Mouse (Mus musculus): ENCODE results near the gene Nudt1. TPM values are rescaled to one million over a fixed set of nuclear protein-coding genes. Genes with fewer than 3 reads are reported as not detected.
"Not testable (repeated sequence)": the region's sequence is repeated elsewhere in the genome, so short reads cannot be mapped to it uniquely, and the experiment has no call there.

Nudt1 gene
- polyA plus RNA-seq, 1 experiment: 25.0 TPM

DNA sequence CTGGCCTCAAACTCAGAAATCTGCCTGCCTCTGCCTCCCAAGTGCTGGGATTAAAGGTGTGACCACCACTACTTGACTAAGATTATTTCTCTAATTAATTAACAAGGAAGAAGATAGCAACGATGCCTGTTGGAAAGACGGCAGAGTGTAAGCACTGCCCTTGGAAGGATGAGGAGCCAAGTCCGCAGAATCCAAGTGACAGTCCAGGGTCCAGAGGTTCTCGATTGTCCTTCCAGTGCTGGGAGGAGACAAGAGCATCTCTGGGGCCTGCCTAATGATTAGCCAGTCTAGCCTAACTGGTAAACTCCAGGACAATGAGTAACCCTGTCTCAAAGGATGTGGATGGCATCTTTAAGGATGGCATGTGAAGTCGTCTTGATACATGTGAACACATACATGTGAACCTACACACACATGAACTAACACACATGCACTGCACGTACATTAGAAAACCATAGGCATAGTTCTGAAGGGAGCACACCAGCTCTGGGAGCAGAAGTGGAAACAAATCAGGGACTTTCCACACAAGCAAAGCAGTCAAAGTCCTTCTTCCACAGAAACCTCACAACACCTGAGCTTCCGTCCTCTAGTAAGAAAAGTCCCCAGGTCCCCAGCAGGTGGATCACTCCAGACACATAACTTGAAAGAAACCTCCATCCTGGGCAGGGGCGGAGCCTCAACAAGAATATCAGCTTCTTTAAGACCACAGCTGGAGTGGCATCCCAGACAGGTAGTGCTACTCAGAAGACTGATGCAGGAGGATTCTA, 29.5 kb downstream of the Nudt1 start:
- Histone ChIP-seq H3K27ac (ENCODE audit: control insufficient read depth, insufficient read depth, low read length) (no peak overlapping the region), H3K4me1 (replicated peaks; ENCODE audit: control insufficient read depth, insufficient read depth, low read length) (peaks cover 13% of the 10 kb centered on the region), H3K36me3 (ENCODE audit: control insufficient read depth, insufficient read depth, low read length) (no peaks in the 10 kb centered on the region), H3K27me3 (ENCODE audit: control insufficient read depth, insufficient read depth, low read length) (no peaks in the 10 kb centered on the region), H3K4me3 (ENCODE audit: control insufficient read depth, insufficient read depth, low read length) (no peak overlapping the region)
- TF ChIP-seq CTCF (IDR thresholded peaks at IDR 0.05; ENCODE audit: borderline replicate concordance, control insufficient read depth, extremely low read depth, insufficient read depth, low read length, poor library complexity) (no peak), POLR2A (IDR thresholded peaks at IDR 0.05; ENCODE audit: control insufficient read depth, extremely low read depth, insufficient read depth, low read length, poor library complexity) (no peak)
- WGBS: 92% methylated on average over 8 of the region's 8 CpGs
- DNase-seq: no peak

DNA sequence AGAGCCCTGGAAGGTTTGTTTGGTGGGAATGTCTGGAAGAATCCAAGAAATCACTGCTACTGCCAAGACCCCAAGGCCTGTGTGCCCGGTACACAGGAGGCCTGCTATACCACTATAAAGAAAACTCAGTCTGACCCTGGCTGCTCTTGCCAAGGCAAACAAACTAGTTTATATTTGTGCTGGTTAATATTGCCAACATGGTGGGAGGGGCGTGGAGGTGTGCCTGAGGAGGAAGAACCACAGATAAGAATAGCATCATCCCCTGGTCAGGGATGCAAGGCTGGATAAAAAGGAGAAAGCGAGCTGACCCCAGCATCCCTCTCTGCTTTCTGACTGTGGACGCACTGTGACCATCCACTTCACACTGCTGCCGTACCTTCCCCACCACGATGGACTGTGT, 30.9 kb downstream of the Nudt1 start:
- no peaks in the 10 kb centered on the region for H3K36me3 ChIP-seq (ENCODE audit: control insufficient read depth, insufficient read depth, low read length)

DNA sequence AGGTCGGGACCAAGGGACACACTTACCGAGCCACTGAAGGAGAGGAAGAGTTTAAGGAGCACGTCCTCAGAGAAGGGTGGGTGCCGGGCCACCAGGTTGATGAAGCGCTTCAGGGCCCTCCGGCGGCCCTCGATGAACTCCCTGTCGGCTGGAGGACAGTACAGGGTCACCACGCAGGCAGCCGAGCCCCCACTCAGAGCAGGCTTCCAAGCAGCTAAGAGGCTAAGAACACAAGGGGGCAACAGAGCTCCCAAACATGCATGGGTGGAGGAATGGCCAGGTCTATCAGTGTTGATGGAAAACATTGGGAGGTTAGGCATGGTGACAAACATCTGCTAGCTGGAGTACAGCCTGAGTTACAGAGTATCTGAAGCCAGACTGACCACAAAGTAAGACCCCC, 34.5 kb downstream of the Nudt1 start:
- no peaks in the 10 kb centered on the region for H3K27me3 ChIP-seq (ENCODE audit: control insufficient read depth, insufficient read depth, low read length)
- 96% methylated on average over 11 of the region's 11 CpGs for WGBS
- no peak for TF ChIP-seq CTCF (IDR thresholded peaks at IDR 0.05; ENCODE audit: borderline replicate concordance, control insufficient read depth, extremely low read depth, insufficient read depth, low read length, poor library complexity)
- no peaks in the 10 kb centered on the region for H3K36me3 ChIP-seq (ENCODE audit: control insufficient read depth, insufficient read depth, low read length)
- peaks cover 4% of the 10 kb centered on the region; the same call in 1 of the 2 replicates for H3K4me1 ChIP-seq (replicated peaks; ENCODE audit: control insufficient read depth, insufficient read depth, low read length)
- no peak for DNase-seq
- no peak overlapping the region for H3K27ac ChIP-seq (ENCODE audit: control insufficient read depth, insufficient read depth, low read length)
- H3K4me3 ChIP-seq (ENCODE audit: control insufficient read depth, insufficient read depth, low read length): no peak overlapping the region

More for the DNA sequence above, 30.9 kb downstream of the Nudt1 start:
- WGBS: 96% methylated on average over 6 of the region's 6 CpGs
- no peak overlapping the region for H3K27ac ChIP-seq (ENCODE audit: control insufficient read depth, insufficient read depth, low read length)
- TF ChIP-seq CTCF (IDR thresholded peaks at IDR 0.05; ENCODE audit: borderline replicate concordance, control insufficient read depth, extremely low read depth, insufficient read depth, low read length, poor library complexity) (no peak), POLR2A (IDR thresholded peaks at IDR 0.05; ENCODE audit: control insufficient read depth, extremely low read depth, insufficient read depth, low read length, poor library complexity) (no peak)
- H3K4me3 ChIP-seq (ENCODE audit: control insufficient read depth, insufficient read depth, low read length): no peak overlapping the region
- H3K27me3 ChIP-seq (ENCODE audit: control insufficient read depth, insufficient read depth, low read length): no peaks in the 10 kb centered on the region
- H3K4me1 ChIP-seq (replicated peaks; ENCODE audit: control insufficient read depth, insufficient read depth, low read length): peaks cover 13% of the 10 kb centered on the region
- DNase-seq: no peak

DNA sequence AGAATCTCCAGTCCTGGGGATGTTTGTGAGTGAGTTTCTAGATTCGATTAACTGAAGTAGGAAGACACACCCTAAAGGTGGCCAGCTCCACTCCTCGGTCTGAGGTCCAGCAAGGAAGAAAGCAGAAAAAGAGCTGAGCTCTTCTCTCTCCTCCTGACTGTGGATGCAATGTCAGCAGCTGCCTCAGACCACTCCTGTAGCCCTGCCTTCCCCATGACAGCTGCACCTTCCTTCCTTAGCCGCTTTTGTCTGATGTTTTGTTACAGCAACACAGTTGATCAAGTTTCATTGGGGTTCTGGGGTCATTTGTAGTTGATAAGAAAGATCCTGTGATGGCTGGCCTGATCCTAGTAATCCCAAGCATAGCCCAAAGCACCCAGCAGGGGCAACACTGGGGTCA, 36.0 kb downstream of the Nudt1 start:
- TF ChIP-seq CTCF (IDR thresholded peaks at IDR 0.05; ENCODE audit: borderline replicate concordance, control insufficient read depth, extremely low read depth, insufficient read depth, low read length, poor library complexity): no peak
- no peak for TF ChIP-seq POLR2A (IDR thresholded peaks at IDR 0.05; ENCODE audit: control insufficient read depth, extremely low read depth, insufficient read depth, low read length, poor library complexity)
- 93% methylated on average over 3 of the region's 3 CpGs for WGBS
- H3K27ac ChIP-seq (ENCODE audit: control insufficient read depth, insufficient read depth, low read length): no peak overlapping the region
- H3K27me3 ChIP-seq (ENCODE audit: control insufficient read depth, insufficient read depth, low read length): no peaks in the 10 kb centered on the region
- H3K4me1 ChIP-seq (replicated peaks; ENCODE audit: control insufficient read depth, insufficient read depth, low read length): no peaks in the 10 kb centered on the region
- no peak overlapping the region for H3K4me3 ChIP-seq (ENCODE audit: control insufficient read depth, insufficient read depth, low read length)
- no peaks in the 10 kb centered on the region for H3K36me3 ChIP-seq (ENCODE audit: control insufficient read depth, insufficient read depth, low read length)
- DNase-seq: no peak

DNA sequence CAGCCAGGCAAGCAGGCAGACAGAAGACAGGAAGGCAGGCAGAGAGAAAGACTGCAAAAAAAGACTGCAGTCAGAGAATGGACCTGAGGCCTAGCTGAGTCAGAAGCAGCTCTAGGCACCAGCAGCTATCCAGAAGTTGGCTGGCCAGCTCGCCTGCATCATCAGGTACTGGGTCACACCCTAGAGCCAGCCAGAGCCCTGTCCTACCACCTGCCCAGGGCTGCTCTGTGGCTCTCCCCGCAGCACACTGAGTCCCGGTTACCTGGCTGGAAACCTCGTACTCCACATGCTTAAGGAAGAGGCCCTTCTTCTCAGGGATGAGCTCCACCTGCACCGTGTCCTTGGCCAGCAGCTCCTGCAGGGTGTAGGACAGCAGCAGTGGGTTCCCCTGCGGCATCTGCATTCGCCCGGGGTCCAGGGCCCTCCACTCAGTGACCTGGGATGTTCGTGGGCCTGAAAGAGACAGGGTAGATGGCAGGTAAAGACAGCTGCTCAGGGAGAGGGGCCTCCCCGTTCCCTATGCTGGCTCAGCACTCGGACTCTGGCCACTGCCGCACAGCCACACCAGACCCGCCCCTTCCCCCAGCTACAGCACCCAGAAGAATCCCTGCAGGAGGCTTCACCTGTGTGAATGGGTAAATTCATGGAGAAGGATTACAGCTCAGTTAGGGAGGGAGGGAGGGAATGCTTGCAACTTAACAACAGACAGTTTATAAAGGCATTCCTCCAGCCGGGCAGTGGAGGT, 38.6 kb downstream of the Nudt1 start:
- Histone ChIP-seq H3K4me3 (ENCODE audit: control insufficient read depth, insufficient read depth, low read length) (no peak overlapping the region), H3K36me3 (ENCODE audit: control insufficient read depth, insufficient read depth, low read length) (no peaks in the 10 kb centered on the region), H3K4me1 (replicated peaks; ENCODE audit: control insufficient read depth, insufficient read depth, low read length) (no peaks in the 10 kb centered on the region), H3K27ac (ENCODE audit: control insufficient read depth, insufficient read depth, low read length) (no peak overlapping the region), H3K27me3 (ENCODE audit: control insufficient read depth, insufficient read depth, low read length) (no peaks in the 10 kb centered on the region)
- no peak for DNase-seq
- TF ChIP-seq POLR2A (IDR thresholded peaks at IDR 0.05; ENCODE audit: control insufficient read depth, extremely low read depth, insufficient read depth, low read length, poor library complexity): no peak
- TF ChIP-seq CTCF (IDR thresholded peaks at IDR 0.05; ENCODE audit: borderline replicate concordance, control insufficient read depth, extremely low read depth, insufficient read depth, low read length, poor library complexity): no peak
- 96% methylated on average over 14 of the region's 14 CpGs for WGBS

DNA sequence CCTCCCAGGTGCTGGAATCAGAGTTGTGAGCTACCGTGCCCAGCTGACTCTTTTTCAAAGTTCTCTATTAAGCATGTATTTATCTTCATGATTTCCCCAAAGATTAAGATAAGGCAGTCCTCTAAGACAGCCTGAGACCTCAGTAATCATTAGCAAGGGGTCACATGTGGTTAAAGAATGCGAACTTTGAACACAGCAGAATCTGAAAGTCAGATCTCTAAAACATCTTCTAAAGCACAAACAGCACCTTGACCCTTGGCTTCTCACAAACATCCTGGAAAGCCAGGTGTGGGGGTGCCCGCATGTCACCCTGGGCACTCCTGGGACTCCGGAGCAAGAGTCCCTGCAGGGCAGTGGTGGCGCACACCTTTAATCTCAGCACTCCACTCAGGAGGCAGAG, 43.0 kb downstream of the Nudt1 start:
- no peaks in the 10 kb centered on the region for H3K4me1 ChIP-seq (replicated peaks; ENCODE audit: control insufficient read depth, insufficient read depth, low read length)
- TF ChIP-seq POLR2A (IDR thresholded peaks at IDR 0.05; ENCODE audit: control insufficient read depth, extremely low read depth, insufficient read depth, low read length, poor library complexity): no peak
- TF ChIP-seq CTCF (IDR thresholded peaks at IDR 0.05; ENCODE audit: borderline replicate concordance, control insufficient read depth, extremely low read depth, insufficient read depth, low read length, poor library complexity): no peak
- H3K4me3 ChIP-seq (ENCODE audit: control insufficient read depth, insufficient read depth, low read length): no peak overlapping the region
- H3K36me3 ChIP-seq (ENCODE audit: control insufficient read depth, insufficient read depth, low read length): no peaks in the 10 kb centered on the region
- WGBS: 97% methylated on average over 5 of the region's 5 CpGs
- H3K27ac ChIP-seq (ENCODE audit: control insufficient read depth, insufficient read depth, low read length): no peak overlapping the region
- DNase-seq: no peak
- no peaks in the 10 kb centered on the region for H3K27me3 ChIP-seq (ENCODE audit: control insufficient read depth, insufficient read depth, low read length)

DNA sequence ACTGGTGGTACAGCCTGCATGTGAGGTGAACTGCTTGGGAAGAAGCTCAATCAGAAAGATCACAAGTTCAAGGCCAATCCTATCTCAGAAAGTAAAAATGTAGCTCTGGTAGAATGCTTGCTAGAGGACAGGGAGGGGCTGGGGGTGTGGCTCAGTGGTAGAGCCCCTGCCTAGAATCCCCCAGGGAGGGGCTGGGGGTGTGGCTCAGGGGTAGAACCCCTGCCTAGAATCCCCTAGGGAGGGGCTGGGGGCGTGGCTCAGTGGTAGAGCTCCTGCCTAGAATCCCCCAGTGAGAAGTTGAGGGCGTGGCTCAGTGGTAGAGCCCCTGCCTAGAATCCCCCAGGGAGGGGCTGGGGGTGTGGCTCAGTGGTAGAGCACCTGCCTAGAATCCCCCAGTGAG, 46.7 kb downstream of the Nudt1 start:
- H3K36me3 ChIP-seq (ENCODE audit: control insufficient read depth, insufficient read depth, low read length); H3K27me3 ChIP-seq (ENCODE audit: control insufficient read depth, insufficient read depth, low read length); H3K4me3 ChIP-seq (ENCODE audit: control insufficient read depth, insufficient read depth, low read length); DNase-seq; H3K4me1 ChIP-seq (replicated peaks; ENCODE audit: control insufficient read depth, insufficient read depth, low read length); H3K27ac ChIP-seq (ENCODE audit: control insufficient read depth, insufficient read depth, low read length): not testable (repeated sequence)
- WGBS: 92% methylated on average over 2 of the region's 2 CpGs
